ENCODE assay signal across 24 mouse cellular contexts in the genomic region with DNA sequence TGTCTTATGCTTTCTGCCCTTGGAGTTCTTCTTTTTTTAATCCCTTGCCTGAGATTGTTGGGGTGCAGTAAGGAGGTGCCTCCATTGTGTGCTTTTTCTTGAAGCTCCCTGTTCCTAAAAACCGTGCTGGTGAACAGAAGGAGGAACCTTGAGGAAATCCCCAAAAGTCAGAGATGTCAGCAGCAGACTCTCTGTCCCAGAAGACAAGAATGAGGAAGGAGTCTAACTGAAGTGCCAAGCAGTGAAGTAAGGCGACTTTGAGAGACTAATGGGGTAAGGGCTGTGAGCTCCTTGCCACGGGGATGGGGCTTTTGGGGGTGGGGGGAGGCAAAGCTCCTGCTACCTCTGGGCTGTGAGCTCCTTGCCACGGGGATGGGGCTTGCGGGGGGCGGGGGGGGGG.
"Had no signal": no experiment of that assay in that cellular context is flagged by ENCODE, and none has a peak within 500 bp of the region (broad histone marks: within the 10 kb centered on the region; RNA-seq: fewer than 3 reads in every experiment).

No protein-coding gene starts in this region.

- H3K4me1 ChIP-seq: intestine, embryonic 15.5 days; limb, embryonic 15.5 days; lung, embryonic 15.5 days; megakaryocyte, embryonic 14.5 days; midbrain, embryonic 10.5 days; midbrain, embryonic 15.5 days; neural tube, embryonic 15.5 days; stomach, embryonic 15.5 days had no signal

- H3K9ac ChIP-seq: intestine, embryonic 15.5 days; limb, embryonic 12.5 days; limb, embryonic 15.5 days; liver, embryonic 14.5 days; liver, postnatal 0 days; lung, embryonic 15.5 days; midbrain, embryonic 15.5 days; neural tube, embryonic 12.5 days; neural tube, embryonic 15.5 days; stomach, embryonic 15.5 days had no signal

- H3K4me2 ChIP-seq: intestine, embryonic 15.5 days; limb, embryonic 12.5 days; limb, embryonic 15.5 days; liver, embryonic 11.5 days; lung, embryonic 15.5 days; midbrain, embryonic 15.5 days; neural tube, embryonic 12.5 days; neural tube, embryonic 15.5 days; stomach, embryonic 15.5 days had no signal

- DNase-seq: kidney, adult 18-20 months; kidney, adult 9 months; kidney, postnatal 14 days; kidney, postnatal 4 days; left cerebral cortex, postnatal 4 days; liver, postnatal 0 days; lung, postnatal 14 days; lung, postnatal 4 days; right cerebral cortex, adult 18-20 months; right cerebral cortex, postnatal 14 days; right cerebral cortex, postnatal 4 days; thymus, postnatal 36 days had no signal

- H3K27ac ChIP-seq: intestine, embryonic 15.5 days; limb, embryonic 12.5 days; limb, embryonic 15.5 days; liver, embryonic 14.5 days; lung, embryonic 15.5 days; midbrain, embryonic 10.5 days; midbrain, embryonic 15.5 days; neural tube, embryonic 12.5 days; neural tube, embryonic 15.5 days; stomach, embryonic 15.5 days had no signal

- H3K9me3 ChIP-seq: intestine, embryonic 15.5 days; limb, embryonic 15.5 days; lung, embryonic 15.5 days; megakaryocyte, embryonic 14.5 days; midbrain, embryonic 10.5 days; midbrain, embryonic 15.5 days; neural tube, embryonic 12.5 days; neural tube, embryonic 15.5 days; stomach, embryonic 15.5 days had no signal

- H3K4me3 ChIP-seq: intestine, embryonic 15.5 days; limb, embryonic 12.5 days; limb, embryonic 15.5 days; lung, embryonic 15.5 days; megakaryocyte, embryonic 14.5 days; midbrain, embryonic 10.5 days; midbrain, embryonic 15.5 days; neural tube, embryonic 12.5 days; neural tube, embryonic 15.5 days; stomach, embryonic 15.5 days had no signal

- H3K36me3 ChIP-seq: intestine, embryonic 15.5 days; limb, embryonic 12.5 days; limb, embryonic 15.5 days; lung, embryonic 15.5 days; midbrain, embryonic 10.5 days; midbrain, embryonic 15.5 days; neural tube, embryonic 12.5 days; neural tube, embryonic 15.5 days; stomach, embryonic 15.5 days had no signal

- H3K27me3 ChIP-seq: intestine, embryonic 15.5 days; limb, embryonic 12.5 days; limb, embryonic 15.5 days; lung, embryonic 15.5 days; midbrain, embryonic 15.5 days; neural tube, embryonic 12.5 days; neural tube, embryonic 15.5 days; stomach, embryonic 15.5 days had no signal

- ATAC-seq: intestine, embryonic 15.5 days; liver, postnatal 0 days; midbrain, embryonic 15.5 days had no signal
